Mouse (Mus musculus): ENCODE measurements around the gene Hist1h1d.
"Not testable (repeated sequence)": the region's sequence is repeated elsewhere in the genome, so short reads cannot be mapped to it uniquely, and the experiment has no call there.

Hist1h1d gene

GRCm38 (mm10) chr13:23530181-23530900, 22.7 kb upstream of the Hist1h1d start:
- DNase-seq (ENCODE audit: low spot score) = no peak

DNA sequence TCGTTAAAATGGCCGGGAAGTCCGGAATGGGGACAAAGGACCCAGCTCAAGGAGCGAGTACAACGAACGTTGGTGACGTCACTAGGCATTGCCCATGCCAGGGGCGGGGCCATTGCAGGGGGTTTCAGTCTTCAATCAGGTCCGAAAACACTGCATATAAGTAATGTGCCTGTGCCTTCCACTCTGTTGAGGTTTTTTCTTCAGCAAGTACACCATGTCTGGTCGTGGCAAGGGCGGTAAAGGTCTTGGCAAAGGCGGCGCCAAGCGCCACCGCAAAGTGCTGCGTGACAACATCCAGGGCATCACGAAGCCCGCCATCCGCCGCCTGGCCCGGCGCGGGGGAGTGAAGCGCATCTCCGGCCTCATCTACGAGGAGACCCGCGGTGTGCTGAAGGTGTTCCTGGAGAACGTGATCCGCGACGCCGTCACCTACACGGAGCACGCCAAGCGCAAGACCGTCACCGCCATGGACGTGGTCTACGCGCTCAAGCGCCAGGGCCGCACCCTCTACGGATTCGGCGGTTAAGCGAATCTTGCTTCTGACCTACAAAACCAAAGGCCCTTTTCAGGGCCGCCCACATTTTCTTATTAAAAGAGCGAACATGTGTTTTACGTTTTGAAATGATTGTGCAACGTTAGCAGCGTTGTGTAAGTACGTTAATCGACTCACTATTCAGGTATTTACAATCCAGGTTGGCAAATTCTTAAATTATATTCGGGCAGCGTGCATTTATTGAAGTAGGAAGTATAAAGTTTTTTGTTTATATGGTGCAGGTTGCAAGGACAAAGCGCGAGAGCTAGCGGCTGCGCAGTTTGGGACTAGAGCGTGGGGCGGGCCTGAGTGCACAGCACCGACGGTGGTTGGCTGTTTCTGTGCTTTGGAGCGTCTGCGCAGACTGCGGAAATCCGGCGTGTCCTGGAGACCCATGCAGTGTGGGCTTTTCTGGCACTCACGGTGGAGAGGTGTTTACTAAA, 21.9 kb upstream of the Hist1h1d start, which contains the start of gene Hist1h4h:
Gene Hist1h4h, plus strand, starts transcription at position 150 of the 975 bp plus-strand sequence.
- peak; percentile 95 for DNase-seq (ENCODE audit: low spot score)

DNA sequence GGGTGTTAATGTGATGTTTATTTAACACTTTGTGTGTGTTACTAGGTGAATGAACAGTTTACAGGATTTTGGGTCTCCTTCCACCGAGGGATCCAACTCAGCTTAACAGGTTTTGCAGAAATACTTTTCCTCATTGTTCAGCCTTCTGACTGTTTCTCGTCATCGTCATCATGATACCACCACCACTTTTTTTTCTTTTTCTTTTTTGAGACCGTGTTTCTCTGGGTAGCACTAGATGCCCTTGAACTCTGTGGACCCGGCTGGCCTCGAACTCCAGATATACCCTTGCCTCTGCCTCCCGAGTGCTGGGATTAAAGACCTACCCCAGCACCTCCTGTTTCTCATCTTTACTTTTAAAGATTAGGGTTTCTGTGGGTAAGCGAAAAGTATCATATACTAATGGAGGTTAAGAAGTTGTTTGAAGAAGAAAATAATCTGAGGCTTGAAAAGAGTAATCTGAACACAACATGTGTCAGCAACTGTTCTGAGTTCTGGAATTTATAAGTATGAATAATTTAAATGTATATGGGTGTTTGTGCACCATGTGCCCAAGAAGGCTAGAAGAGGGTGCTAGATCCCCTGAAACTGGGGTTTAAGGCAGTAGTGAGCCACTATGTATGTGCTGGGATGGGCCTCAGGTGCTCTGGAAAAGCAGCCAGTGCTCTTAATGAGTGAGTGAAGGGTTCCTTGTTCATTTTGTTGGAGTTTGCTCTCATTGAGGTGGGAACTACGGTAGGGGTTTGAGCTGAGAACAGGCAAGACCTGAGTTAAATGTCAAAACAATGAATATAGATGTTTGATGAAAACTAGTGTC, 20.6 kb upstream of the Hist1h1d start:
- DNase-seq (ENCODE audit: low spot score) = no peak

GRCm38 (mm10) chr13:23533560-23534367, 19.3 kb upstream of the Hist1h1d start, which contains the start of gene Hist1h2af:
TSS of gene Hist1h2af (plus strand) at chr13:23533906.
- DNase-seq (ENCODE audit: low spot score) = peak; percentile 63

DNA sequence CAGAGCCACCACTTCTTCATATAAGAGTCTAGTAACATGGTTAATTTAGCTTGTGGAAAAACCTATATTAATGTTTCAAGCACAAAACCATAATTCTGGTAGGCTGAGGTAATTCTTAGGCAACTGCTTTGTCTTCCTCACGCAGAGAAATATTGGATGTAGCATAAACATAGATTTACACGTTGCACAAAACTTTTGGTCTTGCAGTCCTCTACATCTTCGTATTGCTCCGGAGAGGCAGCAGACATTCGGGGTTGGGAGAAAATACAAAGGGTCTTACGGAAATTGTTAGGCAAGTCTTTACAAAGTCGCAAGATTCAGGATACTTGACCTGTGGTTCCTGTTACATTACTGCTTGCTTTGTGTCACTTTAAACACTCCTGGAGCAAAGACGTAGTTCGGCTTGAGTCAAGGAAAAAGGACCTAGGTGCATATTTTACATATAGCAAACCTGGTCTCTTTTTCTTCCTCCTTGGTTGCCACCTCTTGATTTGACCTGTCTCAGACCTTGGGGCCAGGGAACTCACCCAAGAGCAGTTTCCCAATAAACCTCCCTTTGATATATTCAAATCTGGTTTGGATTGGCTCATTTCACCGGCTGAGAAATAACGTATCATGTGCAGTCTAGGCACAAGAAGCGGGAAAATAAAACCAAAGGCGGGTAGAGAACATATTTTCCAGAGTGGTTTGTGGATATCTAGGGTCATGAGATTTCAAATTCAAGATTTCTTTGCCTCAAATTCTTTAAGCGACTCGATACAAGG, 18.5 kb upstream of the Hist1h1d start:
- DNase-seq (ENCODE audit: low spot score) = no peak

- DNase-seq (ENCODE audit: low spot score) = peak; percentile 83
Observed at GRCm38 (mm10) chr13:23535137-23536075, 17.7 kb upstream of the Hist1h1d start, which contains the start of gene Hist1h3g. TSS of gene Hist1h3g (plus strand) at chr13:23535422.

- DNase-seq (ENCODE audit: low spot score) = no peak
Observed at GRCm38 (mm10) chr13:23536076-23536822, 16.8 kb upstream of the Hist1h1d start.

GRCm38 (mm10) chr13:23537006-23537710, 15.9 kb upstream of the Hist1h1d start:
- DNase-seq (ENCODE audit: low spot score) = no peak

DNA sequence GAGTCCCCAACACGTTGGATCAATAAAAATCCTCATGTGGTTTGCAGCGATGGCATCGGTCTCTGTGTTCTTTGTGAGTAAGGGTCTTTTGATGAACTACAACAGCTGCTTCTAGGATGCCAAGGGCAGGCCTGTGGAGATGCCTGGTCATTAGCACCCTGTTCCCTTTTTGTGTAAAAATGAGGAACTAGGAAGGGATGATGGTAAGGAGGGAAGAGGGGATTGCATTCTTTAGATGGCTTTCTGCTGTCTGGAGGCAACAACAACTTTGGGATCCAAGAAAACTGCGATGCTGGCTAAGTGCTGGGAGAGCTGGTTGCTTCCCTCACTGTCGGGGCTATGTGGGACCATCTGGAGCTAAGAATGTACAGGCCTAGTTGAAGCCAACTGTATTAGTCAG, 14.8 kb upstream of the Hist1h1d start:
- no peak for DNase-seq (ENCODE audit: low spot score)

DNA sequence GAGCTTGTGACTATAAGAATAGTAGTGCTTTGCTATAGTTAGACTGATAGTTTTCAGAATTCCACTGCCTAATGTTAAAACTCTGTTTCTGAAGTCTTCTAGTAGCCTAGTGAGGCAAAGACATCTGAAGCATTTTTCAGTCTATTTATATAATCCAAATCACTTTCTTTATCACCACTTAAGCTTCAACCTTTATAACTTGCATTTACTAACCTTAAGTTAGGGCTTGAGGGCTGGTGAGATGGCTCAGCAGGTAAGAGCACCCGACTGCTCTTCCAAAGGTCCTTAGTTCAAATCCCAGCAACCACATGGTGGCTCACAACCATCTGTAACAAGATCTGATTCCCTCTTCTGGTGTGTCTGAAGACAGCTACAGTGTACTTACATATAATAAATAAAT, 13.2 kb upstream of the Hist1h1d start:
- not testable (repeated sequence) for DNase-seq (ENCODE audit: low spot score)

DNA sequence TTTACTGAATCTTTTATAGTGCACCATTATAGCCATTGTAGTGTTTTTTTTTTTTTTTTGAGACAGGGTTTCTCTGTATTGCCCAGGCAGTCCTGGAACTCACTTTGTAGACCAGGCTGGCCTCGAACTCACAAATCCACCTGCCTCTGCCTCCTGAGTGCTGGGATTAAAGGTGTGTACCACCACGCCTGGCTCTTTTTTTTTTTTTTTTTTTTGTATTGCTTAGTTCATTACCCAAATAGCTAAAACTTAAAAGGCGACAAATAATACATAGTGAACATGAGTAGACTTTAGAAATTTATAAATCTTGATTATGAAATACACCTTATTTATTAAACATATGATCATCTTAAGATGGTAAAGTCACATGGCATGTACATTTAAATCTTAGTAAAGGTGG, 11.6 kb upstream of the Hist1h1d start:
- DNase-seq (ENCODE audit: low spot score) = no peak

DNA sequence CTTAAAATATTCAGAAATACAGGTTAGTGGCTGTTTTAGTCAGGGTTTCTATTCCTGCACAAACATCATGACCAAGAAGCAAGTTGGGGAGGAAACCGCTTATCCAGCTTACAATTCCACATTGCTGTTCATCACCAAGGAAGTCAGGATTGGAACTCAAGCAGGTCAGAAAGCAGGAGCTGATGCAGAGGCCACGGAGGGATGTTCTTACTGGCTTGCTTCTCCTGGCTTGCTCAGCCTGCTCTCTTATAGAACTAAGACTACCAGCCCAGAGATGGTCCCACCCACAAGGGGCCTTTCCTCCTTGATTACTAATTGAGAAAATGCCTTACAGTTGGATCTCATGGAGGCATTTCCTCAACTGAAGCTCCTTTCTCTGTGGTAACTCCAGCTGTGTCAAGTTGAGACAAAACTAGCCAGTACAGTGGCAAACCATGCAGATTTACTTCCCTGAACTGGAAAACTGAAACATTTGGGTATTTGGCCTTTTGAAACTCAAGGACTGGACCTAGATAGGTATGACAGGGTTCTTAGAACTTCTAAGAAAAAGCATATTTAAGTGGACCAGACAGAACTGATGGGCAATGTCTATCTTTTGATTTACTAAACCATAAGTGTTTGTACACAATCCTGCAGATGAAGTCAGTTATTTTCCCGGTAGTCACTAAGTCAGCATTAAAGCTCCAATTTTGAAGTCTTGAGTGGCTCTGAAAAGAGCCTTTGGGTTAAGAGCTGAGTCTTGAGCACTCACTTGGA, 10.7 kb upstream of the Hist1h1d start:
- DNase-seq (ENCODE audit: low spot score) = not testable (repeated sequence)

GRCm38 (mm10) chr13:23542999-23543607, 10.0 kb upstream of the Hist1h1d start, which contains the start of gene Hist1h2bh:
TSS of gene Hist1h2bh (minus strand) at chr13:23543392.
- peak; percentile 73 for DNase-seq (ENCODE audit: low spot score)

GRCm38 (mm10) chr13:23543965-23544786, 8.9 kb upstream of the Hist1h1d start, which contains the start of gene Hist1h3f:
TSS of gene Hist1h3f (plus strand) at chr13:23544052.
- DNase-seq (ENCODE audit: low spot score) = peak; percentile 55

- DNase-seq (ENCODE audit: low spot score) = not testable (repeated sequence)
Observed at GRCm38 (mm10) chr13:23544787-23545120, 8.3 kb upstream of the Hist1h1d start.

Measured in ovary, adult 18-20 months (tissue).